Mouse (Mus musculus): ENCODE results near the gene Uvssa. TPM values are rescaled to one million over a fixed set of nuclear protein-coding genes. Genes with fewer than 3 reads are reported as not detected.
"Not testable (repeated sequence)": the region's sequence is repeated elsewhere in the genome, so short reads cannot be mapped to it uniquely, and the experiment has no call there.

The Uvssa gene
- polyA plus RNA-seq (2011; ENCODE audit: insufficient read length, low read depth, missing spikeins): 11.9 and 15.0 TPM in 2 replicates

GRCm38 (mm10) chr5:33378302-33378854, at the start of gene Uvssa:
TSS of gene Uvssa (plus strand) at chr5:33378549.
- TF ChIP-seq POLR2A (IDR thresholded peaks at IDR 0.05; ENCODE audit: low read depth, low read length) (peak; percentile 97), CTCF (IDR thresholded peaks at IDR 0.05; ENCODE audit: borderline replicate concordance, insufficient read depth, low read length) (no peak)
- Histone ChIP-seq H3K4me1 (ENCODE audit: control insufficient read depth, insufficient read depth, low read length) (no peaks in the 10 kb centered on the region), H3K27ac (ENCODE audit: insufficient read depth, low read length) (peak within 1 kb of the TSS; percentile 86), H3K4me3 (ENCODE audit: insufficient read depth, low read length) (peak within 1 kb of the TSS; percentile 67)

- TF ChIP-seq CTCF (IDR thresholded peaks at IDR 0.05; ENCODE audit: borderline replicate concordance, insufficient read depth, low read length): no peak
- TF ChIP-seq POLR2A (IDR thresholded peaks at IDR 0.05; ENCODE audit: low read depth, low read length): 0 out of 2 replicates have a peak, but pooled peaks have one; percentile 20
Observed at GRCm38 (mm10) chr5:33334381-33335272, 43.7 kb upstream of the Uvssa start.

GRCm38 (mm10) chr5:33335273-33335976, 42.9 kb upstream of the Uvssa start, which contains the start of gene Maea:
TSS of gene Maea (plus strand) at chr5:33335509.
- H3K4me1 ChIP-seq (ENCODE audit: control insufficient read depth, insufficient read depth, low read length): peaks cover 8% of the 10 kb centered on the region; the same call in 1 of the 2 replicates
- peak within 1 kb of the TSS; percentile 87 for H3K4me3 ChIP-seq (ENCODE audit: insufficient read depth, low read length)
- H3K27ac ChIP-seq (ENCODE audit: insufficient read depth, low read length): peak within 1 kb of the TSS; percentile 86
- TF ChIP-seq POLR2A (IDR thresholded peaks at IDR 0.05; ENCODE audit: low read depth, low read length): peak; percentile 86
- no peak for TF ChIP-seq CTCF (IDR thresholded peaks at IDR 0.05; ENCODE audit: borderline replicate concordance, insufficient read depth, low read length)

More at GRCm38 (mm10) chr5:33334381-33335272, 43.7 kb upstream of the Uvssa start:
- peak overlapping the region; percentile 86 for H3K27ac ChIP-seq (ENCODE audit: insufficient read depth, low read length)
- peak overlapping the region; percentile 70 for H3K4me3 ChIP-seq (ENCODE audit: insufficient read depth, low read length)
- peaks cover 8% of the 10 kb centered on the region; the same call in 1 of the 2 replicates for H3K4me1 ChIP-seq (ENCODE audit: control insufficient read depth, insufficient read depth, low read length)

- Histone ChIP-seq H3K4me3 (ENCODE audit: insufficient read depth, low read length) (peak overlapping the region; percentile 87), H3K4me1 (ENCODE audit: control insufficient read depth, insufficient read depth, low read length) (peaks cover 8% of the 10 kb centered on the region), H3K27ac (ENCODE audit: insufficient read depth, low read length) (peak overlapping the region; percentile 59)
- TF ChIP-seq CTCF (IDR thresholded peaks at IDR 0.05; ENCODE audit: borderline replicate concordance, insufficient read depth, low read length): no peak
- peak; percentile 35; the same call in 1 of the 2 replicates for TF ChIP-seq POLR2A (IDR thresholded peaks at IDR 0.05; ENCODE audit: low read depth, low read length)
Observed at GRCm38 (mm10) chr5:33335977-33336360, 42.4 kb upstream of the Uvssa start.

GRCm38 (mm10) chr5:33337206-33337605, 41.1 kb upstream of the Uvssa start:
- H3K4me3 ChIP-seq (ENCODE audit: insufficient read depth, low read length): peak overlapping the region; percentile 87; the same call in 1 of the 2 replicates
- TF ChIP-seq CTCF (IDR thresholded peaks at IDR 0.05; ENCODE audit: borderline replicate concordance, insufficient read depth, low read length) (no peak), POLR2A (IDR thresholded peaks at IDR 0.05; ENCODE audit: low read depth, low read length) (no peak)
- H3K27ac ChIP-seq (ENCODE audit: insufficient read depth, low read length): no peak overlapping the region
- peaks cover 8% of the 10 kb centered on the region for H3K4me1 ChIP-seq (ENCODE audit: control insufficient read depth, insufficient read depth, low read length)

- TF ChIP-seq CTCF (IDR thresholded peaks at IDR 0.05; ENCODE audit: borderline replicate concordance, insufficient read depth, low read length) (no peak), POLR2A (IDR thresholded peaks at IDR 0.05; ENCODE audit: low read depth, low read length) (no peak)
Observed at GRCm38 (mm10) chr5:33341165-33341564, 37.2 kb upstream of the Uvssa start.

GRCm38 (mm10) chr5:33342248-33342647, 36.1 kb upstream of the Uvssa start:
- H3K4me3 ChIP-seq (ENCODE audit: insufficient read depth, low read length): not testable (repeated sequence)
- peak overlapping the region; percentile 90 for H3K27ac ChIP-seq (ENCODE audit: insufficient read depth, low read length)
- peaks cover 24% of the 10 kb centered on the region for H3K4me1 ChIP-seq (ENCODE audit: control insufficient read depth, insufficient read depth, low read length)

More at GRCm38 (mm10) chr5:33341165-33341564, 37.2 kb upstream of the Uvssa start:
- H3K4me1 ChIP-seq (ENCODE audit: control insufficient read depth, insufficient read depth, low read length): peaks cover 28% of the 10 kb centered on the region
- H3K27ac ChIP-seq (ENCODE audit: insufficient read depth, low read length): peak overlapping the region; percentile 38; the same call in 1 of the 2 replicates
- H3K4me3 ChIP-seq (ENCODE audit: insufficient read depth, low read length): no peak overlapping the region

- TF ChIP-seq POLR2A (IDR thresholded peaks at IDR 0.05; ENCODE audit: low read depth, low read length) (no peak), CTCF (IDR thresholded peaks at IDR 0.05; ENCODE audit: borderline replicate concordance, insufficient read depth, low read length) (no peak)
- H3K4me3 ChIP-seq (ENCODE audit: insufficient read depth, low read length): no peak overlapping the region
- H3K4me1 ChIP-seq (ENCODE audit: control insufficient read depth, insufficient read depth, low read length): peaks cover 21% of the 10 kb centered on the region
- peak overlapping the region; percentile 91 for H3K27ac ChIP-seq (ENCODE audit: insufficient read depth, low read length)
Observed at GRCm38 (mm10) chr5:33342821-33343220, 35.5 kb upstream of the Uvssa start.

GRCm38 (mm10) chr5:33343571-33343970, 34.8 kb upstream of the Uvssa start:
- TF ChIP-seq CTCF (IDR thresholded peaks at IDR 0.05; ENCODE audit: borderline replicate concordance, insufficient read depth, low read length): no peak
- no peak for TF ChIP-seq POLR2A (IDR thresholded peaks at IDR 0.05; ENCODE audit: low read depth, low read length)
- H3K4me3 ChIP-seq (ENCODE audit: insufficient read depth, low read length): no peak overlapping the region
- H3K27ac ChIP-seq (ENCODE audit: insufficient read depth, low read length): peak overlapping the region; percentile 91
- peaks cover 20% of the 10 kb centered on the region for H3K4me1 ChIP-seq (ENCODE audit: control insufficient read depth, insufficient read depth, low read length)
